Mouse (Mus musculus): ENCODE data around the gene Slc43a1. TPM values are rescaled to one million over a fixed set of nuclear protein-coding genes. Genes with fewer than 3 reads are reported as not detected.

Gene Slc43a1
- total and polyA plus RNA-seq, 2 experiments from 2014 or later: 0.46 to 1.8 TPM

DNA sequence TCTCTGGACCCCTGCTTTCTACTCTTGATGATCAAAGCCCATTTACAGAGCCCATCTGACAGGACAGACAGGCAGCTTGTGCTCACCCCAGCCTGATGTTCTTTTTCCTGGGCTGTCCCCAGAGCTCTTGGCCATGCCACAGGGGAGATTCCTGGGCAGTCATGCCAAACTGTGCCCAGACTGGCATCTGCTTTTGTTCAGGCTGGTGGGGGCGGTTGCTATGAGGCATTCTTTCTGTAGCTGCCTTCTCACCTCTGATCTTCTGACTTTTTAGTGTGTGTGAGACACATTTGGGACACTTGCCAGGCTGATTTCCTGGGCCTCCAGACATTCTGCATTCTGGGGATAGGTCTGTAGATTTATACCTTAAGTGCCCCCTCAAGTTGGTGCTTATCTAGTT is 19.9 kb downstream of the Slc43a1 start:
- no peak for ATAC-seq (ENCODE audit: low FRiP score)

DNA sequence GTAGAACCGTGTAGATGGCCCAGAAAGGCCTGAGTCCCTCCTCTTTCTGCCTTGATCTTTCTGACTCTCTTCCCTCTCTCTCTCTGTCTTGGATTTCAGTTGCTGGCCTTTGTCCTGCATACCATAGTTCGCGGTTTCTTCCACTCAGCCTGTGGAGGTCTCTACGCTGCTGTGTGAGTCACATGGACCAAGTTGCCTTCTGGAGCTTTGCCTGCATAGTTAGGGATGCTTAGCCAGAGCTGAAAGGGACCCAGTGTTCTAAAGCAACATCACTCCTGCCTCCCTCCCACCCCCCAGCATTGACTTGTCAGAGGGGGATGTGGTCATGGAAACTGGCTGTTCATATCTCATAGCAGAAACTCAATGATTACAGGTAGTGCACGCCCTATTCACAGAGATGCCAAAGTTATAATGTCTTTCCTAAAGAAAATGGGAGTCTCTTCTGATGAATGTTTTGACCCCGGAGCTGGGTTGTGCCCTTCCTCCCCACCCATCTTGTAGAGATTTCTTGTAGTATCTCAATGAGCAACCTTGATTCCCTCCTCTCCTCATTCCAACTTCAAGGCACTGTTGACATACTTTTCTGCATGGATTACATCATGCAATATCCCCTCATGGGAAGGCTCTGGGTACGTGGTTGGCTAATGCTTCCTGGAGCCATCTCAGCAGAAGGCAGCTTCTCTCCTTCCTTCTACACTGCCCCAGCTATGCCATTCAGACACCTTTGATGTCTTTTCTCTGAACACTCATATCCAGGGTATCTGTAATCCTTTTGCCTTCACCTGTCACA is 21.5 kb downstream of the Slc43a1 start:
- ATAC-seq (ENCODE audit: low FRiP score) (peak; percentile 19; the same call in 1 of the 2 replicates), DNase-seq (ENCODE audit: low spot score) (peak; percentile 30)
- Histone ChIP-seq H3K4me1 (ENCODE audit: insufficient read depth, low read length) (no peaks in the 10 kb centered on the region), H3K36me3 (ENCODE audit: insufficient read depth, low read length) (no peaks in the 10 kb centered on the region), H3K27me3 (ENCODE audit: insufficient read depth, low read length) (no peaks in the 10 kb centered on the region), H3K9ac (replicated peaks; ENCODE audit: low read length, poor library complexity, severe bottlenecking) (no peak overlapping the region), H3K9me3 (ENCODE audit: low read length) (no peaks in the 10 kb centered on the region), H3K4me3 (ENCODE audit: low read depth, low read length) (no peak overlapping the region), H3K27ac (ENCODE audit: low read depth, low read length) (no peak overlapping the region), H3K4me2 (ENCODE audit: low read depth, low read length, poor library complexity, severe bottlenecking) (no peak overlapping the region)
- TF ChIP-seq CTCF (IDR thresholded peaks at IDR 0.05): no peak
- WGBS: 82% methylated on average over 7 of the region's 7 CpGs

More for the DNA sequence above, 19.9 kb downstream of the Slc43a1 start:
- H3K36me3 ChIP-seq (ENCODE audit: insufficient read depth, low read length): no peaks in the 10 kb centered on the region
- no peak overlapping the region for H3K4me2 ChIP-seq (ENCODE audit: low read depth, low read length, poor library complexity, severe bottlenecking)
- WGBS: 89% methylated on average over 1 of the region's 1 CpGs
- no peak for TF ChIP-seq CTCF (IDR thresholded peaks at IDR 0.05)
- no peaks in the 10 kb centered on the region for H3K9me3 ChIP-seq (ENCODE audit: low read length)
- H3K9ac ChIP-seq (replicated peaks; ENCODE audit: low read length, poor library complexity, severe bottlenecking): no peak overlapping the region
- DNase-seq (ENCODE audit: low spot score): no peak
- no peaks in the 10 kb centered on the region for H3K4me1 ChIP-seq (ENCODE audit: insufficient read depth, low read length)
- H3K27ac ChIP-seq (ENCODE audit: low read depth, low read length): no peak overlapping the region
- H3K27me3 ChIP-seq (ENCODE audit: insufficient read depth, low read length): no peaks in the 10 kb centered on the region
- no peak overlapping the region for H3K4me3 ChIP-seq (ENCODE audit: low read depth, low read length)

DNA sequence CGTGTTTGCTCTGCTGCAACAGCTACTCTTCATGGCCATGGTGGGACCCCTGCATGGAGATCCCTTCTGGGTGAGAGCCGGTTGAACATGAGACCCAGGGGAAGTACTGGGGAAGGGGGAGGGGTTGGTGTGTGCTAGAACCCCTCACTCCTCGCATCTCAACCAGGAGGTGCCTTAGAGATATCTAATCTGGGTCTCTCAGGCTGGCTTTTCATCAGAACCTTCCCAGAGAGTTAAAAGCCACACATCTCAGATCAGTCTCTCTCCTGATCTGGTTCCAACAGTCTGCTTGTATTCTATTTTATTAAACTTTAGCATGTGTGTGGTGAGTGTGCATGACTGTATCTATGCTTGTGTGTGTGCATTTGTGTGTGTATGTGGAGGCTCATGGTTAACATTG is 22.8 kb downstream of the Slc43a1 start:
- Histone ChIP-seq H3K9ac (replicated peaks; ENCODE audit: low read length, poor library complexity, severe bottlenecking) (no peak overlapping the region), H3K4me1 (ENCODE audit: insufficient read depth, low read length) (no peaks in the 10 kb centered on the region), H3K4me3 (ENCODE audit: low read depth, low read length) (no peak overlapping the region), H3K27me3 (ENCODE audit: insufficient read depth, low read length) (peaks cover 4% of the 10 kb centered on the region; the same call in 1 of the 2 replicates), H3K36me3 (ENCODE audit: insufficient read depth, low read length) (no peaks in the 10 kb centered on the region), H3K27ac (ENCODE audit: low read depth, low read length) (no peak overlapping the region), H3K4me2 (ENCODE audit: low read depth, low read length, poor library complexity, severe bottlenecking) (no peak overlapping the region), H3K9me3 (ENCODE audit: low read length) (no peaks in the 10 kb centered on the region)
- DNase-seq (ENCODE audit: low spot score) (no peak), ATAC-seq (ENCODE audit: low FRiP score) (no peak)
- no peak for TF ChIP-seq CTCF (IDR thresholded peaks at IDR 0.05)
- 91% methylated on average over 3 of the region's 3 CpGs for WGBS

DNA sequence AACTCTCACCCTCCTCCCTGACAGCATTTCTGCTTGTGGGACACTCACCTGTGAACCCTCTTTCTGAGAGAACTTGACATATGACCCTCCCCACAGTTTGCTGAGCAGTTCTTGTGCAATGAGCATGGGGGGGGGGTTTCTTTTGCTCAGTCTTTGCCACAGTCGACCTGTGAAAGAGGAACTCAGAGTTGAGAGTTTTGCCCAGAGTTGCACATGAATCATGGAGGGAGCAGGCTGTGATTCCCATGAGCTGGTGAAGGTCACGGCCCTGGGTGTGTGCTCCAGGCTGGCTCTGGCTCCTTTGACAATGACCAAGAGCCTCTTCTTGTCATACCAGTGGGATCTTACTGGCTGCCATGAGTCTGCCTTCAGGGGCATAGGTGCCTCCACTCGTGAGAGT is 23.6 kb downstream of the Slc43a1 start:
- Histone ChIP-seq H3K9me3 (ENCODE audit: low read length) (no peaks in the 10 kb centered on the region), H3K9ac (replicated peaks; ENCODE audit: low read length, poor library complexity, severe bottlenecking) (no peak overlapping the region), H3K36me3 (ENCODE audit: insufficient read depth, low read length) (no peaks in the 10 kb centered on the region), H3K4me3 (ENCODE audit: low read depth, low read length) (no peak overlapping the region), H3K4me1 (ENCODE audit: insufficient read depth, low read length) (no peaks in the 10 kb centered on the region), H3K27ac (ENCODE audit: low read depth, low read length) (no peak overlapping the region), H3K27me3 (ENCODE audit: insufficient read depth, low read length) (peaks cover 11% of the 10 kb centered on the region; the same call in 1 of the 2 replicates), H3K4me2 (ENCODE audit: low read depth, low read length, poor library complexity, severe bottlenecking) (no peak overlapping the region)
- no peak for TF ChIP-seq CTCF (IDR thresholded peaks at IDR 0.05)
- DNase-seq (ENCODE audit: low spot score) (no peak), ATAC-seq (ENCODE audit: low FRiP score) (no peak)
- 89% methylated on average over 3 of the region's 3 CpGs for whole genome bisulfite sequencing

DNA sequence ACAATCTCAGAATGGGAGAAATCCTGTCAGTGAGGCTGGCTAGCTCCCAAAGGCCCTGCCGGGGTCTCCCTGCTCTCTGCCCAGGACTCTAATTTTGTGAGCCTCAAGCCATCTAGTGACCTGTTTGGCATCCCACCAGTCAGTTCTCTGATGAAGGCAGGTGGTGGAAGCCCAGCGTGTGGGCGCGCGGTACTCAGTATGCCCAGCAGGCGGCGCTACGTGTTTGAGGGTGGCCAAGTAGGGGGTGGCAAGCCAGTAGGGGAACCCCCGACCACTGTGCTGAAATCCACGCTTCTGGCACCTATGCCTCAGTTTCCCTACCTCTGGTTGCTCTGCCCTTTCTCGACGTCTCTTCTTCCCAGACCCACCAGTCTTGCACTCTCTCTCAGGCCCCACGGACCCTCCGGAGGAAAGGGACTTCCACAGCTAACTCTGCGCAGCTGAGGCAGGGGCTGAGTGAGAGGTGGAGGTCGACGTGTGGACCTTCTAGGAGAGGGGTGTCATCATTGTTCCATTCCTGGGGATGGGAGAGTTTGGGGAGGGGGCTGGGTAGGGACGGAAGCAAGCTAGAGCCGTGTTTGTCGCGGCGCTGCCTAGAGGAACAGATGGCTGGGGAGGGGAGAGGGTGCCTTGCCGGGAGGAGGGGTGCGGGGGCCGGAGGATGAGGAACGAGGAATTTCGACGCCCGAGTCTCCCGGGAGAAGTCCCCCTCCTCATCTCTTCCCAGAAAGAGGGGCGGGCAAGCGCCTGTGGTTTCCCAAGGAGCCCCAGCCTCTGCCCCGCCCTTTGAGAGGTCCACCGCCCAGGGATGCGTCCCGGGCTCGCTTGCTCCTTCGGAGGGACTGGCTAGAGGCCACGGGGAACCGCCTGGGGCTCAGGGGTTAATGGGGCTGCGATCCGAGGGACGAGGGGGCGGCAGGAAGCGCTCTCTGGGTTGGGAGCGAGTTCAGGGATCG is 27.2 kb downstream of the Slc43a1 start:
- ATAC-seq (ENCODE audit: low FRiP score): peak; percentile 53
- Histone ChIP-seq H3K36me3 (ENCODE audit: insufficient read depth, low read length) (no peaks in the 10 kb centered on the region), H3K9me3 (ENCODE audit: low read length) (no peaks in the 10 kb centered on the region), H3K4me1 (ENCODE audit: insufficient read depth, low read length) (no peaks in the 10 kb centered on the region), H3K4me3 (ENCODE audit: low read depth, low read length) (peak overlapping the region; percentile 30), H3K4me2 (ENCODE audit: low read depth, low read length, poor library complexity, severe bottlenecking) (peak overlapping the region; percentile 55), H3K9ac (replicated peaks; ENCODE audit: low read length, poor library complexity, severe bottlenecking) (0 out of 2 replicates have a peak overlapping the region, but pooled peaks have one; percentile 45), H3K27me3 (ENCODE audit: insufficient read depth, low read length) (peaks cover 33% of the 10 kb centered on the region), H3K27ac (ENCODE audit: low read depth, low read length) (no peak overlapping the region)
- WGBS: 2% methylated on average over 47 of the region's 47 CpGs
- TF ChIP-seq CTCF (IDR thresholded peaks at IDR 0.05): peak; percentile 71
- DNase-seq (ENCODE audit: low spot score): no peak

All from midbrain, postnatal 0 days (tissue).